Mouse (Mus musculus): ENCODE results near the gene Sox15.

Gene Sox15

GRCm38 (mm10) chr11:69703814-69704612 is 48.9 kb downstream of the Sox15 start:
- no peak for DNase-seq

GRCm38 (mm10) chr11:69704613-69705010 is 49.5 kb downstream of the Sox15 start:
- DNase-seq = no peak
